Mouse (Mus musculus) ES-E14 (cell line): ENCODE data around the gene Rab25.

Experiments used
- CHD2 ChIP-seq: IDR thresholded peaks from 2 replicates; pipeline ENCODE4 v1.6.1; 2014; ENCODE audit warnings: mild to moderate bottlenecking, low read depth, low read length, inconsistent platforms
- HCFC1 ChIP-seq: IDR thresholded peaks from 2 replicates; pipeline ENCODE4 v1.6.1; 2012; ENCODE audit warnings: low read length, inconsistent platforms, borderline replicate concordance; ENCODE audit not compliant: insufficient read depth

DNA sequence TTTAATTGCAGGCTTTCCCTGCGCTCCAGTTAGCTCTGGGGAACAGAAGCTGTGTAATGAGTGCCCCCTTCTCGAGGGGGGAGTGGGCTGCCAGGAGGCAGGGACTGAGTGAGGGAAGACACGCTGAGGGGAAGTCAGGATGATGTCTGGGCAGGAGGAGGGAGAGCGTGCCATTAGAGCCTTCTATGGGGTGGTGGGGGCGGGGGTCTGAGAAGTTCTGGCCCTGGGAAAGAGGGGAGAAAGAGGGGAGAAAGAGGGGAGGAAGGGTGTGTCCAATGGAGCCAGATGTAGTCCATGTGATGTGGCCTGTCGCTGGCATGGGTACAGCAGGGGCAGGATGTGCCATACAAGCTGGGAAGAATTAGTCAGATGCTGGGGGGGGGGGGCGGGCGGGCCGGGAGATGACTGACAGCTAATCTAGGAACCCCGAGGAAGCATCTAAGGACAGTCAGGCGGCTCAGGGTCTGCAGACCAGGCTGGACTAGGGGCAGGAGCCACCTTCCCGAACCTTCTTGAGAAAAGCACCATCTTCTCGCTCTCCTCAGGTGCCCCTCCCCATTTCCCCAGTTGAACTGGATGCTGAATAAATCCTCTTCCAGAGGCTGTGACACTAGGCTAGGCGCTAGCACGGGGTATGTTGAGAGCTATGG, 35.1 kb downstream of the Rab25 start:
- TF ChIP-seq HCFC1 (no peak), CHD2 (no peak)
